Mouse (Mus musculus): ENCODE data around the gene Gorasp1. TPM values are rescaled to one million over a fixed set of nuclear protein-coding genes. Genes with fewer than 3 reads are reported as not detected.

Gene Gorasp1
- 1 to 10 TPM; 2.4 to 7.0 TPM for total RNA-seq (2023)

GRCm38 (mm10) chr9:119937005-119937773 is at the start of gene Gorasp1, which contains the start of gene Ttc21a:
Gorasp1 (minus strand) TSS chr9:119937565.
Ttc21a (plus strand) TSS chr9:119937606.

GRCm38 (mm10) chr9:119984536-119985011 is 47.2 kb upstream of the Gorasp1 start, which contains the start of gene Csrnp1:
Csrnp1 (minus strand) TSS chr9:119984658.

GRCm38 (mm10) chr9:119894339-119895009 is 42.9 kb downstream of the Gorasp1 start, which contains the start of gene Wdr48:
Wdr48 (plus strand) TSS chr9:119894878.

Other genes with a start within 250 kb of the Gorasp1 start
- not detected for gene Scn10a, start 218.2 kb downstream of the Gorasp1 start, total RNA-seq (2023)
- not detected for gene Scn11a, start 112.1 kb downstream of the Gorasp1 start, total RNA-seq (2023)
- 10 to 100 TPM; 62.6 to 69.9 TPM for gene Wdr48, start 42.7 kb downstream of the Gorasp1 start, total RNA-seq (2023)
- gene Ttc21a, start within 50 bp of the Gorasp1 start, total RNA-seq (2023) = not detected
- 100 to 1,000 TPM; 117 to 127 TPM for gene Csrnp1, start 47.1 kb upstream of the Gorasp1 start, total RNA-seq (2023)
- gene Xirp1, start 86.0 kb upstream of the Gorasp1 start, total RNA-seq (2023) = not detected
- gene Cx3cr1, start 132.3 kb upstream of the Gorasp1 start, total RNA-seq (2023) = 1 to 10 TPM; 1.4 to 1.5 TPM
- 1 to 10 TPM; 1.7 to 3.8 TPM for gene Ccr8, start 154.5 kb upstream of the Gorasp1 start, total RNA-seq (2023)
- gene Slc25a38, start 172.8 kb upstream of the Gorasp1 start, total RNA-seq (2023) = 10 to 100 TPM; 23.5 to 28.7 TPM
- 1,000 to 10,000 TPM; 3,064 to 3,199 TPM for gene Rpsa, start 190.1 kb upstream of the Gorasp1 start, total RNA-seq (2023)
- gene Mobp, start 212.1 kb upstream of the Gorasp1 start, total RNA-seq (2023) = not detected